Mouse (Mus musculus): ENCODE measurements around the gene Junb. TPM values are rescaled to one million over a fixed set of nuclear protein-coding genes. Genes with fewer than 3 reads are reported as not detected.

Junb gene
- total and polyA plus RNA-seq, 3 experiments: 41.6 to 72.7 TPM; not detected in 1

DNA sequence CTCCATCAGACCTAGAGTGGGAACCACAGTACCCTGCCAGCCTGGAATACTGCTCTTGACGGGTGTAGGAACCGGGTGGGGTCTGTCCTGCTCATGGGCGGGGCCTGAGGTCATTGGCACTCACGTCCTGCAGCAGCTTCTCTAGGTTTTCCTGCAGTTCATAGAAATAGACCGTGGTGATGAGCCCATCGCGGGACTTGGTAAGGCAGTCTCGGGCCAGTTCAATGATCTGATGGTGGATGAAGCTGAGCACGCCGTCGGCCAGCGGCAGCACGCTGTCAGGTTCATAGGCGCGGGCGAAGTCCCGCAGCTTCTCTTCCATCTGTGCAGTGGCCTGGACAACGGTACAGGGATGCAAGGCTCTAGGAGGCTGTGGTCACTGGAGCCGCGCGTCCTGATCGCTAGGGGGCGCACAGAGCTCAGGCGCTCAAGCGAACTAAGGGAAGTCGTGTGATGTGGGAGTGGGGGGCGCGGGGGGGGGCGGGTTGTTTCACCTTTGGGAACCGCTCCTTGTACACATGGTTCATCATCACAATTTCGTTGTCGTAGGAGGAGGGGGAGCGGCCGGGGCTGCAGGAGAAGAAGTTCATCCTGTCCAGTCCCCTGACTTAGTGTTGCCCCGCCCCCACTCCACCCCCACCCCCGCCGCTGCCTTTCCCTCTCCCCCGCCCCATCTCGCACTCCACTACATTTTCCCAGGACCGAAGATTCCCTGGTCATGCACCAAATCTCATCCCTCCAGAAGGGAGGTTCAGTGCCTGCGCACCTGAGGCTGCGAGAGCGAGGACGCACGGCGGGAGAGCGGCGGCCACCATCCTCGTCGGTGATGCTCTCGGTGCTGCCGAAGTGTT lies 49.8 kb downstream of the Junb start:
- Histone ChIP-seq H3K79me2 (ENCODE audit: control insufficient read depth, insufficient read depth, low read length, poor library complexity) (no peaks in the 10 kb centered on the region), H3K36me3 (ENCODE audit: control insufficient read depth in 1 of 2, insufficient read depth in 2 of 2, low read length in 2 of 2) (peaks cover 0 to 16% of the 10 kb centered on the region in 2 experiments; a peak in 2 of 4 replicates), H3K4me1 (ENCODE audit: control insufficient read depth in 1 of 2, insufficient read depth in 2 of 2, low read length in 2 of 2) (peaks cover 9 to 27% of the 10 kb centered on the region in 2 experiments; a peak in 3 of 4 replicates), H3K4me3 (ENCODE audit: control insufficient read depth in 1 of 2, insufficient read depth in 1 of 2, low read depth in 2 of 2, low read length in 2 of 2) (no peak overlapping the region), H3K27ac (ENCODE audit: control insufficient read depth, low read depth, low read length) (no peak overlapping the region), H3K9ac (ENCODE audit: control insufficient read depth, low read depth, low read length, poor library complexity, severe bottlenecking) (no peak overlapping the region), H3K27me3 (ENCODE audit: control insufficient read depth in 1 of 2, insufficient read depth in 2 of 2, low read length in 2 of 2) (no peaks in the 10 kb centered on the region), H3K9me3 (replicated peaks; ENCODE audit: insufficient read depth, low read length) (no peaks in the 10 kb centered on the region)
- DNase-seq (ENCODE audit: low read depth, low spot score): peak; percentile 71
- TF ChIP-seq POLR2AphosphoS5 (IDR thresholded peaks at IDR 0.05; ENCODE audit: borderline replicate concordance, low read depth, low read length) (no peak), RAD21 (IDR thresholded peaks at IDR 0.05; ENCODE audit: low read depth, low read length) (peak; percentile 37), ELF1 (IDR thresholded peaks at IDR 0.05; ENCODE audit: low read depth, low read length) (no peak), SMC3 (IDR thresholded peaks at IDR 0.05; ENCODE audit: low read depth, low read length) (peak; percentile 37), ETS1 (IDR thresholded peaks at IDR 0.05; ENCODE audit: low read depth, low read length) (no peak), GATA1 (IDR thresholded peaks at IDR 0.05; ENCODE audit: low read depth, low read length) (no peak), CTCF (IDR thresholded peaks at IDR 0.05 in 2 of 3, conservative IDR thresholded peaks at IDR 0.05 in 1 of 3; ENCODE audit: control insufficient read depth in 1 of 3, insufficient read depth in 1 of 3, low read depth in 2 of 3, low read length in 3 of 3, poor library complexity in 1 of 3, severe bottlenecking in 1 of 3) (peak; percentile 66 to 96 (median 70)), JUND (IDR thresholded peaks at IDR 0.05; ENCODE audit: low read depth, low read length) (no peak)

DNA sequence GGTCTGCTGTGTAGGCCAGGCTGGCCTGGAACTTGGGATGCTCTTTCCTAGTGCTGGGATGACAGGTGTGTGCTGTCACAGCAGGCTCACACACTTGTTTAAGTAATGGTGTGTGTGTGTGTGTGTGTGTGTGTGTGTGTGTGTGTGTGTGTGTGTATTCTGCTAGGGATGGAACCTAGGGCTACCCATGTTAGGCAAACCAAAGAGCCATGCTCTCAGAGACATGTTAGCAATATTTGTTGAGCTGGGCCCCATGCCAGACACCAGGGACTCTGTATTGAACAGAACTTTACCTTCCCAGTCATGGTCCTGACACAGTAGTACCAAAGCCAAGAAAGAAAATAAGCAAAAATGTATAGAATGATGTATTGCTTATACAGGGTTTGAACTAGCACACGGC lies 51.0 kb downstream of the Junb start:
- TF ChIP-seq USF1 (IDR thresholded peaks at IDR 0.05; ENCODE audit: low read depth, low read length) (no peak), EP300 (IDR thresholded peaks at IDR 0.05; ENCODE audit: low read depth in 1 of 2, low read length in 2 of 2) (no peak), NELFE (IDR thresholded peaks at IDR 0.05; ENCODE audit: low read depth, low read length) (no peak), POLR2AphosphoS5 (IDR thresholded peaks at IDR 0.05; ENCODE audit: borderline replicate concordance, low read depth, low read length) (peak; percentile 14; the same call in 1 of the 2 replicates), CHD2 (IDR thresholded peaks at IDR 0.05; ENCODE audit: low read length) (no peak)
- Histone ChIP-seq H3K9ac (ENCODE audit: control insufficient read depth, low read depth, low read length, poor library complexity, severe bottlenecking) (no peak overlapping the region), H3K4me1 (ENCODE audit: control insufficient read depth in 1 of 2, insufficient read depth in 2 of 2, low read length in 2 of 2) (peaks cover 9 to 30% of the 10 kb centered on the region in 2 experiments; a peak in 3 of 4 replicates), H3K36me3 (ENCODE audit: control insufficient read depth in 1 of 2, insufficient read depth in 2 of 2, low read length in 2 of 2) (peaks cover 0 to 18% of the 10 kb centered on the region in 2 experiments; a peak in 2 of 4 replicates), H3K79me2 (ENCODE audit: control insufficient read depth, insufficient read depth, low read length, poor library complexity) (no peaks in the 10 kb centered on the region), H3K27ac (ENCODE audit: control insufficient read depth, low read depth, low read length) (no peak overlapping the region), H3K27me3 (ENCODE audit: control insufficient read depth in 1 of 2, insufficient read depth in 2 of 2, low read length in 2 of 2) (no peaks in the 10 kb centered on the region), H3K9me3 (replicated peaks; ENCODE audit: insufficient read depth, low read length) (no peaks in the 10 kb centered on the region), H3K4me3 (ENCODE audit: control insufficient read depth in 1 of 2, insufficient read depth in 1 of 2, low read depth in 2 of 2, low read length in 2 of 2) (no peak overlapping the region)
- DNase-seq (ENCODE audit: low read depth, low spot score): no peak

DNA sequence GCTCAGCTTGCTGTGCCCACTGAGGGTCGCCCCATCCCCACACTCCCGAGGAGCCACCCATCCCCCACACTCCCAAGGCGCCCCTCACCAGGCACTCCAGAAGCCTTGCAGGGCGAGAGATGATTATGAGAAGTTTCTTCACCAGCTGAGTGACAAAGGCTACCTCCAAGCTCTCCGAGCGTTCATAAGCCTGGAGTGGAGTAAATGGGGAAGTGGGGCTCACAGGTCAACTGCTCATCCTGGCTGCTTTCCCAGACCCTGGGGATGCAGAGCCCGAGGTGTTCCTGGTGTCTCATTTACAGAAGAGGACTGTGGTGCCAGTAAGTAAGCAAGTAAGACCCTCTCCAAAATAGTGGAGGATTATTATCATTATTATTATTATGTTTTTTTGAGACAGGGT lies 53.0 kb downstream of the Junb start:
- peaks cover 9 to 30% of the 10 kb centered on the region in 2 experiments; a peak in 3 of 4 replicates for H3K4me1 ChIP-seq (ENCODE audit: control insufficient read depth in 1 of 2, insufficient read depth in 2 of 2, low read length in 2 of 2)
- TF ChIP-seq ETS1 (IDR thresholded peaks at IDR 0.05; ENCODE audit: low read depth, low read length): peak; percentile 48; the same call in 1 of the 2 replicates
- no peak for TF ChIP-seq GATA1 (IDR thresholded peaks at IDR 0.05; ENCODE audit: low read depth, low read length)
- TF ChIP-seq E2F4 (IDR thresholded peaks at IDR 0.05; ENCODE audit: borderline replicate concordance, low read depth, low read length): no peak
- TF ChIP-seq RCOR1 (IDR thresholded peaks at IDR 0.05; ENCODE audit: low read depth, low read length): peak; percentile 48
- 0 out of 2 replicates have a peak, but pooled peaks have one; percentile 20 for TF ChIP-seq MYB (IDR thresholded peaks at IDR 0.05; ENCODE audit: low read depth, low read length)
- TF ChIP-seq EP300 (IDR thresholded peaks at IDR 0.05; ENCODE audit: low read depth in 1 of 2, low read length in 2 of 2): peak in 1 of 2 experiments; percentile 58; a peak in 2 of 4 replicates
- TF ChIP-seq TBP (IDR thresholded peaks at IDR 0.05; ENCODE audit: low read depth, low read length): 0 out of 2 replicates have a peak, but pooled peaks have one; percentile 32
- TF ChIP-seq ELF1 (IDR thresholded peaks at IDR 0.05; ENCODE audit: low read depth, low read length): no peak
- 0 out of 2 replicates have a peak, but pooled peaks have one; percentile 40 for TF ChIP-seq ZMIZ1 (IDR thresholded peaks at IDR 0.05; ENCODE audit: low read depth, low read length)
- TF ChIP-seq MYC (IDR thresholded peaks at IDR 0.05; ENCODE audit: low read depth, low read length): 0 out of 2 replicates have a peak, but pooled peaks have one; percentile 27
- TF ChIP-seq SMC3 (IDR thresholded peaks at IDR 0.05; ENCODE audit: low read depth, low read length): 0 out of 2 replicates have a peak, but pooled peaks have one; percentile 15
- 0 out of 2 replicates have a peak, but pooled peaks have one; percentile 22 for TF ChIP-seq HCFC1 (IDR thresholded peaks at IDR 0.05; ENCODE audit: low read depth, low read length)
- no peaks in the 10 kb centered on the region for H3K27me3 ChIP-seq (ENCODE audit: control insufficient read depth in 1 of 2, insufficient read depth in 2 of 2, low read length in 2 of 2)
- no peaks in the 10 kb centered on the region for H3K79me2 ChIP-seq (ENCODE audit: control insufficient read depth, insufficient read depth, low read length, poor library complexity)
- DNase-seq (ENCODE audit: low read depth, low spot score): peak; percentile 82
- peaks cover 0 to 18% of the 10 kb centered on the region in 2 experiments; a peak in 2 of 4 replicates for H3K36me3 ChIP-seq (ENCODE audit: control insufficient read depth in 1 of 2, insufficient read depth in 2 of 2, low read length in 2 of 2)
- no peaks in the 10 kb centered on the region for H3K9me3 ChIP-seq (replicated peaks; ENCODE audit: insufficient read depth, low read length)
- no peak overlapping the region for H3K4me3 ChIP-seq (ENCODE audit: control insufficient read depth in 1 of 2, insufficient read depth in 1 of 2, low read depth in 2 of 2, low read length in 2 of 2)
- no peak overlapping the region for H3K27ac ChIP-seq (ENCODE audit: control insufficient read depth, low read depth, low read length)
- no peak overlapping the region for H3K9ac ChIP-seq (ENCODE audit: control insufficient read depth, low read depth, low read length, poor library complexity, severe bottlenecking)
